Mouse (Mus musculus) T-helper 17 cell (primary cell): Measurements from ENCODE around the gene Dsel.

Experiments used
- in situ Hi-C, 2 experiments: fragments of 300-600 bp; cut with MboI, MseI; formaldehyde crosslinking; loops; 1 replicate in 1 of 2; 2 replicates in 1 of 2; pipeline ENCODE4 v1.15.1; 2025; ENCODE audit warnings: high pct_unique_total_duplicates in 2 of 2

Gene Dsel

DNA sequence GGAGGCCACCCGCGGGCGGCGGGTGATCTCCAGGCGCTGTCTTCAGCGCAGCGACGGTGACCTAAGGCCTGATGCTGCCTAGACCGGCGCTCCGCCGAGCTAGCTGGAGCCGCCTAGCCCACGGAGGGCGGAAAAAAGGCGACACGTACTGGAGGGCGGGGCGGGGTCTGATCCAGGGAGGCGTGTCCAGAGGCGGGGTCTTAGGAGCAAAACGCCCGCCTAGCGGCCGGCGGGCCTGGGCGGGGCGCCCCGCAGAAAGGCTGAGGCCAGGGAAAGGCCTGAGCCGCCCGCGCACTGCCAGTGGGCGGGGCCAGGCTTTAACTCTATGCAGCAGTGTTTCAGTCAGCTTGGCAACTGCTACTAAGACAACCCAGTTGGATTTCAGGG, at the start of gene Dsel:
TSS of gene Dsel (minus strand) at position 140 of the 387 bp plus-strand sequence.
- in situ Hi-C loops, result loop anchor here in 1 of 2 experiments (10.0 kb wide), 1 partner anchor 590 kb away; no protein-coding TSS in a partner anchor

DNA sequence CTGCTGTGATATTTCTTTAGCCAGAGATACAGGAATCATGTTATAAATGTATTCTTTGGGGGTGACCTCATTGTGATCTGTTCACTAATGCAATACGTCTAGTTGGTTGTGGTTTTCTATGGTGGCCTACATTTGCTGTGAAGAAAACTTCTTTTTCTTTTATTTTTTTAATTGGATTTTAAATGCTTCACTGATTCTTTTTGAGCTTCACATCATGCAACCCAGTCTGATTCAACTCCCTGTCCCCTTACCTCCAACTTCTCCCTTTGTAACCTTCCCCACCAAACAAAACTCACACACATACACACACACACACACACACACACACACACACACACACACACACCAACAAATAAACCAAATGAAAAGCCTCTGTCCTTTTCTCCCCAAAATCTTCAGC, 46.7 kb upstream of the Dsel start:
- in situ Hi-C loops, result no loop called here

DNA sequence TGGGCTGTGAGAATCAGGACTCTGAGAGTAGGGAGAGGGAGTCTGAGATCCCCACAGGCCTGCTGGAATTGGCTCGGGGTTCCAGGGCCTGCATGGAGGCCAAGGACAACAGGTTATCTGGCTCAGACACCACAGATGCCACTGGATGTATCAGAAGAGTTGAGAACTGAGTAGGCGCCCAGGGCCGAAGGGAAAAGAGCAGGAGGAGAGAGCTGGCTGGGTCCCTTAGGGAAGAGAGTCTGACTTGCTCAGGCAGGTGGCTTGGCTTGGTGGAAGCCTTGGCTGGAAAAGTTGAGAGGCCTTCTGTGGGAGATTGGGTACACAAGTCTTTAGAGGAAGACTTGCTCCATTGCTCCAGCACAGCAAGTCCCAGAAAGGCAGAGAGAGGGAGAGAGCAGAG, 18.6 kb upstream of the Dsel start:
- in situ Hi-C loops, result no loop called here

DNA sequence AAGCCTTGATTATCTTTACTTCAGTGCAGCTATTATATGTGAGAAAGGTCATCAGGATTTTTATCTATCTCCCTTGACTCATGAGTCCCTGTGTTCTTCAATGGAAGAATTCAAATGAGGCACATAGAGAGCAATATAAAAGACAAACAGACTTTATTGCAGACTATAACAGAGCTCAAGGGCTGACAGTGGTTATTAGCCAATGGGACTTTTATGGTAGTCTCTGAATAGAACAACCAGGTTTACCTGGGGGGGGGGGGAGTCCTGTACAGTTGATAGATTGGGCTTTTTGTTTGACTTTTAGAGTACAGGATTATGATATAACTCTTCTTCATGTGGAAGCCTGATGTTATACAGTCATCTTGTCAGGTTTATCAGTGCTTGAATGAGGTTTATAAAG, 11.1 kb upstream of the Dsel start:
- in situ Hi-C loops, result no loop called here

DNA sequence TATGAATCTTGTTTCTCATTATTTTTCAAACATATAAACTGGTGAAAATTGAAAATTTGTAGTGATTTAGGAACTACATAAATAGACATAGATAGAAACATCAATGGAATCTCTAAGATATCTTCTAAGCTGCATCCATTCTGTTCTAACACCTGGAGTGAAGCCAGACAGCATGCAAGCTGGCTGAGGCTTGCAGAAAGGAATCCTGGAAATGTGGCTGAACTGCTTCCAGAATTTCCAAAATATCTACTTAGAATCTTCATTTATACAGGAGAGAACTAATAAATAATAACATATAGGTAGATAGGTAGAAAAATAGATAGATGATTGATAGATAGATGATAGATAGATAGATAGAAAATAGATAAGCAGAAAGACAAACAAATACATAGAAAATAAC, 8.5 kb upstream of the Dsel start:
- in situ Hi-C loops, result no loop called here

DNA sequence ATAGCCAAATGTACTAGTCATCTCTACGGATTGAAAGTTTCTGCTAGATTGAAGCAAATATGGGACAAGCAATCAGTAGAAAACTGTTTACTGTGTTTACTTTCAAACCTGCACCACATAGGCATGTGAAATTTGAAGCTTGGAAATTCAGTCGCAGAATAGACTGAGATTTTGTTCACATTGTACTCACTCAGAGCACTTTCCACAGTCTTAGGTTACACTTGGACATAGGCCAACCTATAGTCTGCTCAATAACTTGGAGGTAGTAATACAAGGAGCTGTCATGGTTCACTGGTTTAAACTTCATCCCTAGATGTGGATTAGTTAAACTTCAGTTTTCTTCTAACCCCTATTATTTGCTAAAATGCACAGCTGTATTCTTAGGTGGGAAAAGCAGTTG, 749 bp upstream of the Dsel start:
- in situ Hi-C loops, result loop anchor here in 1 of 2 experiments (10.0 kb wide), 1 partner anchor 589 kb away; no protein-coding TSS in a partner anchor

DNA sequence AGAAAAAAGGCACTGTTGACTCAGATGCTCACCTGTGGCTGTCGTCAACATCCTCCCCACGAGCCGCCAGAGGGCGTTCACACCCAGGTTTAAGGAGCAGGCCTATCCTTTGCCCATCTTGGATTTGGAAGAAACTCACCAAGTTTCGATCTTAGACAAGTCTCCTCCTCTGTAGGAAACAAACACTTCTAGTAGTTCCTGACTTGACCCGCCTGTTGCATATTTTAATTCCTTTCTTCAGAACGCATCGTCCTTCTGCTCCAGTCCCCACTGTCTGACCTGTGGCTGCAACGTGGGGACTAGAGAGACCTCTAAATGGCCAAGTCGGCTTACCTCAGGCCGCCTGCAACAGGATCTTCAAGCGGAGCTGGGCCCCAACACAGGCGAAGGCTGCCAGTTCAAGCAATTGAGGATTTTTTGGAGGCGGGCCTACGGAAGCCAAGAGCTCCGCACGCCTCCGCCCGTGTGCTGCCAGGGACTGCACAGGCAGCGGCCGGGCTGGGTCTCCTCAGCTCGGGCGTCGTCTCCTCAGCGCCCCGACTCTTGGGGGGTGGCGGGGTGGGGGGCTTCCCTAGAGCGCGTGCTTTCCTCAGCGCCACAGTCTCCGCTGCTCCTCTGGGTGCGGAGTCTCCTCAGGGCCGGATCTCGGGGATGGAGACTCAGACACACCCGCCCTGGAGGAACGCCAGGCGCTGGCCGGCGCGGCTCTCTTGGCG, 497 bp downstream of the Dsel start:
- in situ Hi-C loops, result loop anchor here in 1 of 2 experiments (10.0 kb wide), 1 partner anchor 591 kb away; no protein-coding TSS in a partner anchor

DNA sequence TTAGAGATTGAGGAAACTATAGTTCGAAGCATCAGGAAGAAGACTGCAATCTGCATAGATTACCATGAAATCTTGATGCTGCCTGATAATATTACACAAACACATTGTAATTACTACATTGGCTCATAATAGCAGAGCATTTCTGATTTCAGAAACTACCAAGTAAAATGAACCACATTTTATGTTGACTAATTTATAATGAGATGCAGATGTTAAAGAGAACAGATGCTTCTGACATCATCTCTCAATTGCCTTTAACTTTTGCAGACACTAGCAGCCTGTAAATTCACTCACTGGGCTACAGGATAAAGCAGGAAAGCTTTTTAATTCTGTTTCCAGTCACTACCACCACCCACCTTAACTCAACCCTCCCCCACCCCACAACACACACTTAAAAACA, 6.9 kb downstream of the Dsel start:
- in situ Hi-C loops, result no loop called here

DNA sequence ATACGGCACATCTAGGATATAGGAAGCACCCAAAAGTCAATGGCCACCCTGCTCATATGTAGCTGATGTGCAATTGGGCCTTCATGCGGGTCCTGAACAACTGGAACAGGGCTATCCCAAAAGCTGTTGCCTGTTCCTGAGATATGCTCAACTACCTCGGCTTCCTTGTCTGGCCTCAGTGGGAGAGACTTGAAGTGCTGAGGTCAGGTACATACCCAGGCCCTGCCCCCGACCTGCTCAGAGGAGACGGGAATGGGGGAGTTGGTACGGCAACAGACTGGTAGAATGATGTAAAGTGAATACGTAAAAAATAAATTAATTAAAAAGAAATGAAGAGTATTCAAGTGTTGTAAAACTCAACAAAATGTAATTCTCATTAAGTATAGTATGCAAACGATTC, 12.3 kb downstream of the Dsel start:
- in situ Hi-C loops, result no loop called here

DNA sequence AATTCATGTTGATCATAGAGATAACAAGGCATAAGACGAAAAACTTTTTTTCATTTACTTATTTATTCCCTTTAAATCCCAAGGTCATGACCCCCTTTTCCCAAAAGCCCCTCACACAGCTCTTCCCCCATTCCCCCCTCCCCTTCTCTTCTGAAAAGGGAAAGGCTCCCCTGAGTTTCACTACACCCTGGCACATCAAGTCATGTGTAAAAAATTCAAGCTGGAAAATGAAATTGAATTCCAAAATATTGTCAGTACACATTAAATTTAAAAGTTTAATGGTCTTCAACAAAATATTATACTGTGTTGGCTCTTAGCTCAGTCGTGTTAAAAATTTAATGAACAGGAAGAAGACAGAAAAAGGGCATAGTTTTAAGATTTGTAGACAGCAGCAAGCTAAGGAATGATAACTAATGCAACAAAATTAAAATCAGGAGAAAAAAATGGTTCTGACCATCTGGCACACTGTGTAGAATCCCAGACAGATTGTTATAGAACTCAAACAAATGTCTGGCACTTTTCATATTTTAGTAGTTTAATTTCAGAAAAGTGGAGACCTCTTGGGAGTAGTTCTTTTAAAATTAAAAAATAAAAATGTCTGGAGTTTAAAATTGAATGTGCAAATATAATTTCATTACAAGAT, 31.0 kb downstream of the Dsel start:
- in situ Hi-C loops, result no loop called here
